Mouse (Mus musculus): ENCODE measurements around the gene Cenpa. TPM values are rescaled to one million over a fixed set of nuclear protein-coding genes. Genes with fewer than 3 reads are reported as not detected.
"Not testable (repeated sequence)": the region's sequence is repeated elsewhere in the genome, so short reads cannot be mapped to it uniquely, and the experiment has no call there.

Gene Cenpa
- total RNA-seq, 2 experiments from 2014 or later = 74.4 to 117 TPM

- no peak for ATAC-seq (replicated peaks; ENCODE audit: low FRiP score, poor library complexity, severe bottlenecking)
Observed at GRCm38 (mm10) chr5:30674001-30674400, 7.4 kb downstream of the Cenpa start.

- ATAC-seq (replicated peaks; ENCODE audit: low FRiP score, poor library complexity, severe bottlenecking) = no peak
Observed at GRCm38 (mm10) chr5:30676800-30677199, 10.2 kb downstream of the Cenpa start.

DNA sequence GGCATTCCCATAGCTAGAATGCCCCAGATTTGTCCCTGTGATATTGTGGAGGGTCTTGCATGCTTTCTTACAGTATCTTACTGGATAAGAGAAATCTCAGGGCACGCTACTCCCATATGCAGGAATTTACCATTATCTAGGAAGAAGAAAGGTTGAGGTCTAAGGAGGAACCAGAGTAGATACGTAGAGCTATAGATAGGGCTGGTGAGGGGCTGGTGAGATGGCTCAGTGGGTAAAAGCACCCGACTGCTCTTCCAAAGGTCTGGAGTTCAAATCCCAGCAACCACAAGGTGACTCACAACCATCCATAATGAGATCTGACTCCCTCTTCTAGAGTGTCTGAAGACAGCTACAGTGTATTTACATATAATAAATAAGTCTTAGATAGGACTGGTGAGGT, 11.5 kb downstream of the Cenpa start:
- not testable (repeated sequence) for ATAC-seq (replicated peaks; ENCODE audit: low FRiP score, poor library complexity, severe bottlenecking)

GRCm38 (mm10) chr5:30678722-30679296, 12.2 kb downstream of the Cenpa start:
- no peak for ATAC-seq (replicated peaks; ENCODE audit: low FRiP score, poor library complexity, severe bottlenecking)

GRCm38 (mm10) chr5:30679593-30679992, 13.0 kb downstream of the Cenpa start:
- no peak for ATAC-seq (replicated peaks; ENCODE audit: low FRiP score, poor library complexity, severe bottlenecking)

DNA sequence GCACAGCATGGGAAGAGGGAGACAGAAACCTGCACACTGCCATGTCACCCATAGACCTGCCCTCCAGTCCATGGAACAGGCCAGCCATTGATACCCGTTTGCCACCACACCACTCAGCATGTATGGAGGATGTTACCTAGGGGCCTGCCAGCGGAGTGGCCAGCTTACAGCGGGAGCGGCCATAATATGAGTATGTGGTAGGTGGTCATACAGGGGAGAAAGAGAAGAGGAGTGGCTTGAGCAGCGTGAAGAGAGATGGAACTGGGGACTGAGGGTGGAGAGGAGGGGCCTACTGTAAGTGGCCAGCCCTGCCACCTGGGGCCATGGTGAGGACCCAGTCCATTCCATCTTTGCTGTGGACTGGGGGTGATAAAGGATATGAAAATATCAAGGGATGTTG, 15.4 kb downstream of the Cenpa start:
- no peak for ATAC-seq (replicated peaks; ENCODE audit: low FRiP score, poor library complexity, severe bottlenecking)

GRCm38 (mm10) chr5:30682967-30683600, 16.5 kb downstream of the Cenpa start:
- no peak for ATAC-seq (replicated peaks; ENCODE audit: low FRiP score, poor library complexity, severe bottlenecking)

- ATAC-seq (replicated peaks; ENCODE audit: low FRiP score, poor library complexity, severe bottlenecking) = no peak
Observed at GRCm38 (mm10) chr5:30683993-30684392, 17.4 kb downstream of the Cenpa start.

- no peak for ATAC-seq (replicated peaks; ENCODE audit: low FRiP score, poor library complexity, severe bottlenecking)
Observed at GRCm38 (mm10) chr5:30686781-30687180, 20.2 kb downstream of the Cenpa start.

GRCm38 (mm10) chr5:30700361-30701000, 33.9 kb downstream of the Cenpa start:
- ATAC-seq (replicated peaks; ENCODE audit: low FRiP score, poor library complexity, severe bottlenecking) = peak; percentile 62

DNA sequence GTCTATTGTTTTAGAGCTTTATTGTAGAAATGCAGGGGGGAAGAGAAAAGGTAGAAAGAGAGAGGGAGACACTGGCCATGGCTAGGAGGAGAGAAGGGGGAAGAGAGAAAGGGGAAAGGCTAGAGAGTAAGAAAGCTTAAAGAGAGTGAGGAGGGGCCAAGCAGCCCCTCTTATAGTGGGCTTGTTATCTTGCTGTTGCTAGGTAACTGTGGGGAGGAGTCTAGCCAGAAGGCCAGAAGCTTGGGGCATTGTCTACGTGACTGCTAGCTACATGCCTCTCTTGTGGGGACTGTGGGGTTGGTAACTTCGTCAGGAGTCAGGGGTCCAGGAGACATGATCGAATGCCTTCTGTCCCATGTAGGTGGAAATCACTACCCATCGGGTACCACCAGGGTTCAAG, 34.8 kb downstream of the Cenpa start:
- ATAC-seq (replicated peaks; ENCODE audit: low FRiP score, poor library complexity, severe bottlenecking) = not testable (repeated sequence)

- ATAC-seq (replicated peaks; ENCODE audit: low FRiP score, poor library complexity, severe bottlenecking) = no peak
Observed at GRCm38 (mm10) chr5:30701866-30702265, 35.3 kb downstream of the Cenpa start.

DNA sequence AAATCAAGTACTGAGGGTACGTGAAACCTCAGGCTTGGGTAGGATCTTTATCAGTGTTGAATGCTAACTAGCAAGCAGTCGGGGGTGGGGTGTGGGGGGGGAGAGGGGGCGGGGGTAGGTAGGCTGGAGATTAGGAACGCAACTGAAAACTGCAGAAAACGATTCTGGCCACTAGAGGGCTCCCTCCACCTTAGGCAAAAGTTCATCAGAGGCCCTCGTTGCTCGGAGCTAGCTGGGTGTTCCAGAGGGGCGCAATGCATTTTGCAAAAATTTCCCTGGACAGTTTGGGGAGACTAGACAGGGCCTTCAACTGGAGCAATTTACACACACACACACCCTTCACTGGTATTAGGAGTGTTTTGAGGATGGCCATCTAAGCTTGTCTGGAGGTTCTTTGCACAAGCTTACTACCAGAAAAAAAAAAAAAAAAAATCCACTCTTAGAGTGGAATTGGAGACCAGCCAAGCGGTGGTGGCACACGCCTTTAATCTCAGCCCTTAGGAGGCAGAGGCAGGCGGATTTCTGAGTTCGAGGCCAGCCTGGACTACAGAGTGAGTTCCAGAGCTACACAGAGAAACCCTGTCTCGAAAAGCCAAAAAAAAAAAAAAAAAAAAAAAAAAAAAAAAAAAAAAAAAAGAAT, 43.3 kb downstream of the Cenpa start:
- no peak for ATAC-seq (replicated peaks; ENCODE audit: low FRiP score, poor library complexity, severe bottlenecking)

- no peak for ATAC-seq (replicated peaks; ENCODE audit: low FRiP score, poor library complexity, severe bottlenecking)
Observed at GRCm38 (mm10) chr5:30710486-30710885, 43.9 kb downstream of the Cenpa start.

DNA sequence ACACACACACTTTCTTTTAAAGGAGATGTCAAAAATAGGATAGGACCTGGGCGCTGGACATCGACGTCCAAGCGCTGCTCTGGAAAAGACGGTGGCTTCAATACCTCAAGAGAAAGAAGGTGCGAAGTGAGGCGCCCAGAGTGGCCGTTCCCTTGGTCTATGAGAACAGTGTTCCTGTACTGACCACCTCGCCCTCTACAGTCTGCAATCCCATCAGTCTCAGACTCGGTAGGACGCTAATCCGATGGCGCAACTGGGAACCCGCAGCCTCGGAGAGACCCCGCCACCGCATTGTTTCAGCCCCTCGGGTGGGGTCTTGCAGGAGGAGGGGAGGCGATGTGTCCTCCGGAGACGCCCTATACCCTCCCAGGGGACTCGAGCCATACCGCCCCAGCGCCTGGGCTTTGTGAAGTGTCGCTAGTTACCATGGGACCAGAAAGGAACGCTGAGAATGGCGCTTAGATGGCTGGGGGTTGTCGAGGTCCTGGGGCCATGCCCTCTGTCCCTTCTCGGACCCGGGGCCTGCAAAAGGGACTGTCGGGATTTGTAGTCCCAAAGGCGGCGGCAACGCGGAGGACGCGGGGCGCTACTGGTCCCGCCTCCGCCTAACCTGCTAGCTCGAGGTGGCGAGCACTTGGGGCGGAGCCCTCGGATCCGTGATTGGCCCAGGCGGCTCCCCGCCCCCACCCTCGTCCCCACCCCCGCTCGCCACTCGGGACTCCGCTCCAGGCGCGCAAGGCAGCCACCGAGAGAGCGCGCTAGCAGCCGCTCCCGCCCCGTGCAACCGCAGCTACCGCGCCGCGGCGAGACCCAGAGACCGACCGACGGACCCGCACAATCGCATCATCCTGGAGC, 44.8 kb downstream of the Cenpa start, which contains the start of gene Dpysl5:
TSS of gene Dpysl5 (plus strand) at position 418 of the 855 bp plus-strand sequence.
- ATAC-seq (replicated peaks; ENCODE audit: low FRiP score, poor library complexity, severe bottlenecking) = peak; percentile 54

- ATAC-seq (replicated peaks; ENCODE audit: low FRiP score, poor library complexity, severe bottlenecking) = no peak
Observed at GRCm38 (mm10) chr5:30712002-30712390, 45.4 kb downstream of the Cenpa start.

DNA sequence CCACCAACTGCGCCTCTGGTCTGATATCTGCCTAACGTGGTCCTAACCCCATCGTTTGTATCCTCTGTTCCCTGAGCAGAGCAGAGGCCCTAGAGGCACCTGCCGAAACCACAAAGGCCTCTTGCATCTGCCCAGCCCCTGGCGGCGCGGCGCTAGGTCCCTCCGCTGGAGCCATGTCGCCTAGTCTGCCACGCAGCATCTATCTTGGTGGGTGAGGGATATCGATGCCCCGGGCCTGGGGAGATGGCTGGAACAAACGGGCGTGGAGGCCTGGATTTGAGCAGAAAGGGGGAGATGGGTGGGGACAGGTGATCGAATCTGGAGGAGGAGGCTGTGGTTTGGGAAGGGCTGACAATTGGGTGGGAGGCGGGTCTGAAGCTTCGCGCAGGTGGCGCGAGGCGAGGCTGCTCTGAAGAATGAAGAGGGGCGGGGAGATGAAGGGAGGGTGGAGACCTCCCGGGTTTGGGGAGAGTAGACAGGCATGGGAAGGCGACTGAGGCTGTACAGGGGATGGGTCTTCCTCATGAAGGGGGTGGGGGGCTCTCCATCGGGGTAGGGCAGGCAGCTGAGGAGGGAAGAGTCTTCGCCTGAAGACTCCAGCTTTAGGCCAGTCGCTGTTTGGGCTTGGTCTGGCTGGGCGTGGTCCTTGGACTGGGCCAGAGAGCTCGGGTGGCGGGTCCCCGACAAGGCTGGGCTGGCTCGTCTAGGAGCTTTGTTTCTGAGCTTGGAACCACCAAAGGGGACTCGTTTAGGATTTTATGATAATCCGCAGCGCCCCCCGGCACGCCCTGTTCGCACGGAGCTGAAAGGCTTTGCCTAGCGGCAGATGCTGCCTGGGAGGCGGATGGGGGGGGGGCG, 46.1 kb downstream of the Cenpa start:
- no peak for ATAC-seq (replicated peaks; ENCODE audit: low FRiP score, poor library complexity, severe bottlenecking)

DNA sequence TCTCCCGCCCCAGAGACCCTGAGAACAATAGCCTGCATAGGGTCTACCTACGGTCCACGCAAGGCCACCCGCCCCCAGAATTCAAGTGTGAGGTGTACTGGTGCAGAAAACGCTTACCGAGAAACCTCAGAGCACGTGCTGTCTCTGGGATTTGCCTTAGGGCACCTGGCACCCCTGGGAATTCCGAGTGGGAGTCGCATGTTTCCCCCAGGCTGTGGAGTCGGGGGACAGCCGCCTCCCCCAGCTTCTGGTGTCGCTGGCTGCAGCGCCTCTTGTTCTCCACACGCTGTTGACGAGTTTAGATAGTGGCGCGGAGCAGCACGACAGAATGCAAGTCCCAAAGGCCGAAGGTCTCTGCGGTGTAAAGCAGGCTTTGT, 46.7 kb downstream of the Cenpa start:
- ATAC-seq (replicated peaks; ENCODE audit: low FRiP score, poor library complexity, severe bottlenecking) = no peak

DNA sequence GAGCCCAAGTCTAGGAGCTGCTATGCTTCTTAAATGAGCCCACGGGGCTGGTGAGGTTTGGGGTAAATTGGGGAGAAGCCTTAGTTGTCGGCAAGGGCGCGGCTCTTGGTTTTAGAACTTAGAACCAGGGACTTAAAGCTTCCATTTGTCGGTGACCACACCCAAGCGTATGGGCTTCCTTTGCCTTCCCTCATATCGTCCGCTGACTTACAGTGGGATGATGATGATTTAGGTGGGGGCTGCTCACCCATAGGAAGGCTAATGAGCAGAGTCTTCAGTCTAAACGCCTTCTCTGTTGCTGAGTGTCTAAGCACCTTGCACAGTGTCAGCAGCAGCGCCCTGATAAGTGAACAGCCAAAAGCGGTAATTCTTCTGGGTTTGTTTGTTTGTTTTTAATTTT, 47.1 kb downstream of the Cenpa start:
- ATAC-seq (replicated peaks; ENCODE audit: low FRiP score, poor library complexity, severe bottlenecking) = no peak
